Mouse (Mus musculus) hindbrain, embryonic 13.5 days (tissue): ENCODE data around the gene Eif2s1. TPM values are rescaled to one million over a fixed set of nuclear protein-coding genes. Genes with fewer than 3 reads are reported as not detected.
A peak's percentile ranks its signal among the peaks of the same experiment; 100 is the strongest.

ENCODE experiments used
- ATAC-seq: fragments of 200-750 bp; cut with Nextera tagmentation; 2 replicates; pipeline ENCODE4 v1.8.0; 2017; ENCODE audit warnings: moderate TSS enrichment; ENCODE audit not compliant: low FRiP score
- H3K27ac ChIP-seq: fragments of 300-500 bp; sonication (generic); 2 replicates; pipeline ENCODE4 v1.5.1; 2015; ENCODE audit warnings: inconsistent platforms, mild to moderate bottlenecking, moderate library complexity
- H3K27me3 ChIP-seq: fragments of 300-500 bp; sonication (generic); 2 replicates; pipeline ENCODE4 v1.6.1; 2015; ENCODE audit warnings: mild to moderate bottlenecking, inconsistent platforms
- H3K36me3 ChIP-seq: fragments of 300-500 bp; sonication (generic); 2 replicates; pipeline ENCODE4 v1.6.1; 2015; ENCODE audit warnings: mild to moderate bottlenecking, inconsistent platforms
- H3K4me1 ChIP-seq: fragments of 300-500 bp; sonication (generic); replicated peaks from 2 replicates; pipeline ENCODE4 v1.6.1; 2015; ENCODE audit warnings: inconsistent platforms
- H3K4me2 ChIP-seq: fragments of 300-500 bp; sonication (generic); 2 replicates; pipeline ENCODE4 v1.6.1; 2015; ENCODE audit warnings: inconsistent platforms, mild to moderate bottlenecking, moderate library complexity
- H3K4me3 ChIP-seq: fragments of 300-500 bp; sonication (generic); 2 replicates; pipeline ENCODE4 v1.5.1; 2015; ENCODE audit warnings: mild to moderate bottlenecking, inconsistent platforms
- H3K9ac ChIP-seq: fragments of 300-500 bp; sonication (generic); 2 replicates; pipeline ENCODE4 v1.6.1; 2015; ENCODE audit warnings: mild to moderate bottlenecking, inconsistent platforms
- H3K9me3 ChIP-seq: fragments of 300-500 bp; sonication (generic); 2 replicates; pipeline ENCODE4 v1.6.1; 2016; ENCODE audit warnings: inconsistent platforms
- WGBS: fragments of 180-500 bp; shearing (Covaris S2); methylation state at CpG from one replicate; pipeline ENCODE4 v1.1.7; 2015; 5-methylcytosine and 5-hydroxymethylcytosine counted together
- polyA plus RNA-seq: library from polyadenylated mRNA; unstranded; fragments of >200 nt; fragmentation: Nextera tagmentation; extraction: Ambion mirVana; gene quantifications from 2 replicates; pipeline ENCODE4 v1.2.1, GENCODE M21; 2015

Eif2s1 gene
- polyA plus RNA-seq, 1 experiment from 2014 or later, result 170 TPM

DNA sequence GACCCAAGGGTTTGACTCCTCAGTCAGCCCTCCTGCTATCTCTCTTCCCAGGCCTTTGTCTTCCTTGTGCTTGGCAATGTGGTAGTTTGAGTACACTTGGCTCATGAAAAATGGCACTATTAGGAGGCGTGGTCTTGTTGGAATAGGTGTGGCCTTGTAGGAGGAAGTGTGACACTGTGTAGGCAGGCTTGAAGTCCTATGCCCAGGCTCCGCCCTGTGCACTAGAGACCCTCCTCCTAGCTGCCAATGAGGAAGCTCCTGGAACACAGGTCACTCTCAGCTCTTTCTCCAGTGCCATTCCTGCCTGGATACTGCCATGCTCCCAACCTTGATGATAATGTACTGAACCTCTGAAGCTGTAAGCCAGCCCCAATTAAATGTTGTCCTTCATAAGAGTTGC, 29.5 kb downstream of the Eif2s1 start:
- H3K27me3 ChIP-seq, result no peaks in the 10 kb centered on the region
- H3K4me2 ChIP-seq, result no peak overlapping the region
- peaks cover 12% of the 10 kb centered on the region for H3K36me3 ChIP-seq
- H3K9me3 ChIP-seq, result 0 out of 2 replicates have a peak, but pooled peaks cover 5% of the 10 kb centered on the region
- no peak overlapping the region for H3K27ac ChIP-seq
- no peak overlapping the region for H3K9ac ChIP-seq
- H3K4me1 ChIP-seq, result no peaks in the 10 kb centered on the region
- no peak for ATAC-seq
- WGBS, result 65% methylated on average over 2 of the region's 2 CpGs
- H3K4me3 ChIP-seq, result no peak overlapping the region

DNA sequence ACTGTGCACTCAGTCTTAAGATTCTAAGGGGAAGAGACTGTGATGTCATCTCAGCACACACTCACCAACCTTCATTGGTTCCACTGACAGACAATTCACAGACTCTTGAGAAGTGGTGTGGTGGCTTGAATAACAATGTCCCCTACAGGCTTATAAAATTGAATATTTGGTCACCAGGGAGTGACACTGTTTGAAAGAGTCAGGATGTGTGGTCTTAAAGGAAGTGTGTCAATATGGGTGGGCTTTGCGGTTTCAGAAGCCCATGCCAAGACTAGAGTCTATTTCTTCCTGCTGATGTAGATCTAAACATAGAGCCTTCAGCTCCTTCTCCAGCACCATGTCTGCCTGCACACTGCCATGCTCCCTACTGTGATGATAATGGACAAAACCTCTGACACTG, 36.2 kb downstream of the Eif2s1 start:
- H3K4me2 ChIP-seq, result no peak overlapping the region
- H3K9ac ChIP-seq, result no peak overlapping the region
- 0 out of 2 replicates have a peak, but pooled peaks cover 3% of the 10 kb centered on the region for H3K27me3 ChIP-seq
- H3K4me1 ChIP-seq, result no peaks in the 10 kb centered on the region
- H3K27ac ChIP-seq, result no peak overlapping the region
- WGBS, result 88% methylated on average over 1 of the region's 1 CpGs
- H3K4me3 ChIP-seq, result no peak overlapping the region
- H3K9me3 ChIP-seq, result no peaks in the 10 kb centered on the region
- no peaks in the 10 kb centered on the region for H3K36me3 ChIP-seq
- ATAC-seq, result no peak

DNA sequence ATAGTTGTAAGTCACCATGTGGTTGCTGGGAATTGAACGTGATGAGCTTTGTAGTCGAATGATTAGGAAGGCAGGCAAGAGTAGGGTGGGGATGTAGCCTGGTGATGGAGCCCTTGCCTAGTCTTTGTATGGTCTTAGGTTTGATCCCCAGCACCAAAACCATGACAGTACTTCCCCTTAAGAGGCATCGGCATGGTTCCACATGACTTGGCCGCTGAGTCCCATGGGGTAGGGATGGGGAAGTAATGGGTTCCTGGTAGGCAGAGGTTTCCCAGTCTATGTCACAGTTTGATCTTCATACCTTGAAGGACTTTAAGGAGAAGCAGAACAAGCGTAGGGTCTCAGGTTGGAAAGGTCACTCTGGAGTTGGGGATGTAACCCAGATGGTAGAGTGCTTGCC, 39.8 kb downstream of the Eif2s1 start:
- H3K4me3 ChIP-seq, result no peak overlapping the region
- no peak for ATAC-seq
- WGBS, result 91% methylated on average over 5 of the region's 5 CpGs

GRCm38 (mm10) chr12:78903313-78903712, 41.7 kb downstream of the Eif2s1 start:
- Histone ChIP-seq H3K4me3 (no peak overlapping the region), H3K4me1 (peaks cover 8% of the 10 kb centered on the region), H3K4me2 (no peak overlapping the region), H3K9me3 (no peaks in the 10 kb centered on the region), H3K36me3 (no peaks in the 10 kb centered on the region), H3K27me3 (peaks cover 38% of the 10 kb centered on the region), H3K9ac (no peak overlapping the region), H3K27ac (no peak overlapping the region)
- no peak for ATAC-seq
- 87% methylated on average over 4 of the region's 4 CpGs for WGBS

More for the DNA sequence above, 39.8 kb downstream of the Eif2s1 start:
- no peaks in the 10 kb centered on the region for H3K9me3 ChIP-seq
- no peak overlapping the region for H3K4me2 ChIP-seq
- peaks cover 20% of the 10 kb centered on the region for H3K27me3 ChIP-seq
- no peaks in the 10 kb centered on the region for H3K36me3 ChIP-seq
- H3K27ac ChIP-seq, result no peak overlapping the region
- peaks cover 1% of the 10 kb centered on the region for H3K4me1 ChIP-seq
- no peak overlapping the region for H3K9ac ChIP-seq

- WGBS, result 90% methylated on average over 6 of the region's 7 CpGs
- Histone ChIP-seq H3K27me3 (peaks cover 49% of the 10 kb centered on the region), H3K9ac (no peak overlapping the region), H3K4me3 (no peak overlapping the region), H3K27ac (no peak overlapping the region), H3K4me2 (no peak overlapping the region), H3K4me1 (peaks cover 8% of the 10 kb centered on the region), H3K9me3 (no peaks in the 10 kb centered on the region), H3K36me3 (no peaks in the 10 kb centered on the region)
- ATAC-seq, result no peak
These were observed 42.9 kb downstream of the Eif2s1 start for GRCm38 (mm10) chr12:78904499-78904898.

DNA sequence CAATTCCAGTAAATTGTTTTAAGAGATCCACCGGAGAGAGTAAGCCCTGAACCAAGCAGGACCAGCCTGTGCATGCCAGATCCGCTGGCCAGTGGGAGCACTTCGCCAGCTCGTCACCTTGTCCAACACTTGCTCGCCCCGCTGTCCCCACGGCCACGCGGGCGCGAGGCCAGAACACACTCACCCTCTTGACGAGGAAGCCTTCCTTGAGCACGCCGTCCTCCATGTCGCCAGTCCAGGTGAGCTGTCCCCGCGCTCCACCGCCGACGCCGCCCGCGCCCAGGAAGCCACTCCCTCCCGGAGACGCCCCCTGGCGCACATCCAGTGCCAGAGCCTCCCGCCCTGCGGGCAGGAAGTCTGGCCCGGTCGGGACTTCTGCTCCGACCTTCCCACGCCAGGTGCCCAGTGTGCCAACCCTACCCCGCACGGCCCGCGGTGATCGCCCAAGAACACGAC, 45.1 kb downstream of the Eif2s1 start, which contains the start of gene Plek2:
TSS of gene Plek2 (minus strand) at position 258 of the 456 bp plus-strand sequence.
- Histone ChIP-seq H3K27me3 (peaks cover 72% of the 10 kb centered on the region), H3K4me2 (peak within 1 kb of the TSS; percentile 88), H3K4me1 (peaks cover 18% of the 10 kb centered on the region), H3K4me3 (peak within 1 kb of the TSS; percentile 46), H3K9ac (peak within 1 kb of the TSS; percentile 70), H3K36me3 (no peaks in the 10 kb centered on the region), H3K27ac (no peak within 1 kb of the TSS), H3K9me3 (no peaks in the 10 kb centered on the region)
- ATAC-seq, result no peak
- 2% methylated on average over 38 of the region's 38 CpGs for WGBS

DNA sequence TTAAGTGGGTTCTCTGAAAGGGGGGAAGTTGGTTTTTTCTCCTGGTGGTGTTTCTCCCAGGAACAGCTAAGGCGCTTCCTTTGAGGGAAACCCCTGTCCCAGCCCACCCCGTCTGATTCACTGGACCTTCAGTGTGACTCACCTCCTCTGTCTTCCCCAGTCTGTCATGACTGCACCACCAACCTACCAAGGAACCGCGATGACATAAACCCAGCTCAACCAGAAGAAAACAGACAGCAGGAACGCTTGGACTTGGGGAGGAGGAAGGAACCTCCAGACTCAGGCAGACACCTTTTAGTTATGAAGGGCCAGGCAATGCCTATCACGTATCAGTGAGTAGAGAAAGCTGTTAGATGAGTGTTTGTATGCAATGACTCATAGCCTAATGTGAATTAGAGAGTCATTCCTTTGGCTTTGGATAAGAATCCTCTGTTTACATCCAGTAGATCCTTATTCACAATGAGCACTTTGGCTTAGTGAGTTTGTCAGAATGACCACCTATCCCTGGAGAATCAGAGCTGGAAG, 46.5 kb downstream of the Eif2s1 start:
- H3K27me3 ChIP-seq, result peaks cover 82% of the 10 kb centered on the region
- peaks cover 23% of the 10 kb centered on the region for H3K4me1 ChIP-seq
- H3K9ac ChIP-seq, result no peak overlapping the region
- no peaks in the 10 kb centered on the region for H3K9me3 ChIP-seq
- ATAC-seq, result no peak
- H3K4me3 ChIP-seq, result no peak overlapping the region
- no peak overlapping the region for H3K27ac ChIP-seq
- no peaks in the 10 kb centered on the region for H3K36me3 ChIP-seq
- H3K4me2 ChIP-seq, result no peak overlapping the region
- 79% methylated on average over 6 of the region's 6 CpGs for WGBS

- Histone ChIP-seq H3K4me1 (peaks cover 23% of the 10 kb centered on the region), H3K27ac (no peak overlapping the region), H3K36me3 (no peaks in the 10 kb centered on the region), H3K9me3 (no peaks in the 10 kb centered on the region), H3K4me2 (peak overlapping the region; percentile 59), H3K9ac (peak overlapping the region; percentile 64; the same call in 1 of the 2 replicates), H3K27me3 (peaks cover 83% of the 10 kb centered on the region), H3K4me3 (peak overlapping the region; percentile 33)
- WGBS, result 10% methylated on average over 16 of the region's 16 CpGs
- ATAC-seq, result no peak
These were observed 49.3 kb downstream of the Eif2s1 start for GRCm38 (mm10) chr12:78910684-78911461.

- H3K4me1 ChIP-seq, result peaks cover 18% of the 10 kb centered on the region
- H3K4me2 ChIP-seq, result peak overlapping the region; percentile 59
- no peak for ATAC-seq
- peak overlapping the region; percentile 33 for H3K4me3 ChIP-seq
- H3K9me3 ChIP-seq, result no peaks in the 10 kb centered on the region
- WGBS, result under 1% methylated on average over 37 of the region's 37 CpGs
- H3K36me3 ChIP-seq, result no peaks in the 10 kb centered on the region
- no peak overlapping the region for H3K27ac ChIP-seq
- peaks cover 73% of the 10 kb centered on the region for H3K27me3 ChIP-seq
- peak overlapping the region; percentile 64 for H3K9ac ChIP-seq
These were observed 50.2 kb downstream of the Eif2s1 start for GRCm38 (mm10) chr12:78911707-78912417.

DNA sequence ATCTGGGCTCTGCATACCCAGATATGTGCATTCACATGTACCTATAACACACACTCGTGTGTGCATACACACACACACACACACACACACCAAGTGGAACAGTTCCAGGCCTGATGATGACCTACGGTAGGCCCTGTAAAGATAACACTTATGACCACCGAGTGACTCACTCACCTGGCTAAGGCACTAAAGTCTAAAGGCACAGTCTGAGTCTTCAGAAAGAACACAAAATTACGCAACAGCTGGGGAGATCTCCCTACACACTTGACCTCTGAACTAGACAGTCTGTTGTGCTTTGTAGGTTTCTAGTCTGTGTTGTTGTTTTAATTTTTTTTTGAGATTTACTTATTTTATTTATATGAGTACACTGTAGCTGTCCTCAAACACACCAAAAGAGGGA, 52.8 kb downstream of the Eif2s1 start:
- H3K4me2 ChIP-seq, result no peak overlapping the region
- H3K9ac ChIP-seq, result no peak overlapping the region
- H3K36me3 ChIP-seq, result no peaks in the 10 kb centered on the region
- no peak overlapping the region for H3K4me3 ChIP-seq
- ATAC-seq, result no peak
- H3K4me1 ChIP-seq, result peaks cover 20% of the 10 kb centered on the region
- H3K27ac ChIP-seq, result no peak overlapping the region
- peaks cover 48% of the 10 kb centered on the region for H3K27me3 ChIP-seq
- WGBS, result 89% methylated on average over 4 of the region's 4 CpGs
- no peaks in the 10 kb centered on the region for H3K9me3 ChIP-seq

DNA sequence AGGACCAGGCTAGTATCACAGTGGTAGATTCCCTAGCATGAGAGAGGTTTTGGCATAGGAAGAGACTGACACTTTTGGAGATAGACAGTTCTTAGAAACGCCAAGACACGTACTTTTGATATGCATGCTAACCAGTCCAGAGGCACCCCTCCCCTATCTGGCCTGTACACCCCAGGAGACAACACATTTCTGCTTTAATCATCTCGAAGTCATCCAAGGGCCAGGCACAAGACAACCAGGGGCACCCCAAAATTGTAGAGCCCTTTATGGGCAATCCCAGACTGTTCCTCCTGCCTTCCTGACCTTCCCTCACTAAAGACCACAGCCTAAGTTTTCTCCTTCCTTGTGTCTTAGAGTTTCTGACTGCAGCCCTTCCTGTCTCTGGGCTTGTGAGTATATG, 53.9 kb downstream of the Eif2s1 start:
- H3K36me3 ChIP-seq, result no peaks in the 10 kb centered on the region
- no peaks in the 10 kb centered on the region for H3K9me3 ChIP-seq
- H3K4me2 ChIP-seq, result no peak overlapping the region
- no peak overlapping the region for H3K9ac ChIP-seq
- 89% methylated on average over 3 of the region's 3 CpGs for WGBS
- peaks cover 20% of the 10 kb centered on the region for H3K4me1 ChIP-seq
- peaks cover 37% of the 10 kb centered on the region for H3K27me3 ChIP-seq
- no peak overlapping the region for H3K27ac ChIP-seq
- no peak overlapping the region for H3K4me3 ChIP-seq
- no peak for ATAC-seq

DNA sequence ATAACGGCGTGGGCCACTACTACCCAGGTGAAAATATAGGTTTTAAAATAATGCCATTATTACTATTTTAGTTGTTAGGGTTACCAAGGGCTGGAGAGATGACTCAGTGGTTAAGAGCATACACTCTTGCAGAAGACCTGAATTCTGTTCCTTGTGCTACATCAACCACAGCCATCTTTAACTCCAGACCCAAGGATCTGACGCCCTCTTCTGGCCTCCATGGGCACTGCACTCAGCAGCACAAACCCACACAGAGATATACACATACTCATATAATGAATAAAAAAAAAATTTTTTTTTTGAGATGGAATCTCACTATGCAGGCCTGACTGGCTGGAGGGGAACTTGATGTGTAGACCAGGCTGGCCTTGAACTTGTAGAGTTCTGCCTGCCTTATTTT, 54.7 kb downstream of the Eif2s1 start:
- no peak overlapping the region for H3K4me2 ChIP-seq
- no peaks in the 10 kb centered on the region for H3K36me3 ChIP-seq
- H3K4me1 ChIP-seq, result peaks cover 15% of the 10 kb centered on the region
- 76% methylated on average over 3 of the region's 3 CpGs for WGBS
- H3K27me3 ChIP-seq, result peaks cover 30% of the 10 kb centered on the region
- H3K9ac ChIP-seq, result no peak overlapping the region
- H3K27ac ChIP-seq, result no peak overlapping the region
- no peak overlapping the region for H3K4me3 ChIP-seq
- ATAC-seq, result no peak
- H3K9me3 ChIP-seq, result no peaks in the 10 kb centered on the region
